Mouse (Mus musculus) embryonic facial prominence, embryonic 10.5 days (tissue): ENCODE measurements around the gene Cdh6. TPM values are rescaled to one million over a fixed set of nuclear protein-coding genes. Genes with fewer than 3 reads are reported as not detected.

ENCODE experiments used
- DNase-seq: peaks from one replicate; pipeline ENCODE4 v3.0.0-alpha.2; 2017; ENCODE audit warnings: low spot score
- H3K27ac ChIP-seq: fragments of 300-500 bp; sonication (generic); replicated peaks from 2 replicates; pipeline ENCODE4 v1.5.1; 2016; ENCODE audit warnings: mild to moderate bottlenecking
- H3K27me3 ChIP-seq: fragments of 300-500 bp; sonication (generic); replicated peaks from 2 replicates; pipeline ENCODE4 v1.6.1; 2016; ENCODE audit warnings: low read depth, mild to moderate bottlenecking; ENCODE audit not compliant: poor library complexity, severe bottlenecking
- H3K36me3 ChIP-seq: fragments of 300-500 bp; sonication (generic); replicated peaks from 2 replicates; pipeline ENCODE4 v1.6.1; 2016; ENCODE audit warnings: mild to moderate bottlenecking, moderate library complexity
- H3K4me1 ChIP-seq: fragments of 300-500 bp; sonication (generic); 2 replicates; pipeline ENCODE4 v1.6.1; 2016
- H3K4me3 ChIP-seq: fragments of 300-500 bp; sonication (generic); 2 replicates; pipeline ENCODE4 v1.5.1; 2016; ENCODE audit warnings: mild to moderate bottlenecking, moderate library complexity
- H3K9me3 ChIP-seq: fragments of 300-500 bp; sonication (generic); 2 replicates; pipeline ENCODE4 v1.6.1; 2016; ENCODE audit warnings: mild to moderate bottlenecking
- WGBS: fragments of 180-500 bp; shearing (Covaris S2); methylation state at CpG from one replicate; pipeline ENCODE4 v1.1.7; 2016; 5-methylcytosine and 5-hydroxymethylcytosine counted together
- polyA plus RNA-seq: library from polyadenylated mRNA; unstranded; fragments of >200 nt; fragmentation: Nextera tagmentation; extraction: Ambion mirVana; gene quantifications from 2 replicates; pipeline ENCODE4 v1.2.1, GENCODE M21; 2016

Gene Cdh6
- polyA plus RNA-seq, 1 experiment from 2014 or later: 15.2 TPM

GRCm38 (mm10) chr15:13016756-13017357, 156.6 kb downstream of the Cdh6 start:
- H3K36me3 ChIP-seq: no peaks in the 10 kb centered on the region
- no peak for DNase-seq
- H3K27ac ChIP-seq: no peak overlapping the region
- H3K4me1 ChIP-seq: no peaks in the 10 kb centered on the region
- H3K9me3 ChIP-seq: no peaks in the 10 kb centered on the region; the same call in 1 of the 2 replicates
- no peaks in the 10 kb centered on the region for H3K27me3 ChIP-seq
- H3K4me3 ChIP-seq: no peak overlapping the region
- 72% methylated on average over 2 of the region's 2 CpGs for WGBS

GRCm38 (mm10) chr15:13008803-13009202, 164.7 kb downstream of the Cdh6 start:
- no peak overlapping the region for H3K4me3 ChIP-seq
- H3K4me1 ChIP-seq: no peaks in the 10 kb centered on the region
- no peak for DNase-seq
- H3K36me3 ChIP-seq: no peaks in the 10 kb centered on the region
- no peaks in the 10 kb centered on the region for H3K27me3 ChIP-seq
- H3K9me3 ChIP-seq: no peaks in the 10 kb centered on the region; the same call in 1 of the 2 replicates
- no peak overlapping the region for H3K27ac ChIP-seq
- 66% methylated on average over 4 of the region's 4 CpGs for WGBS

- DNase-seq: no peak
- 80% methylated on average over 13 of the region's 13 CpGs for WGBS
- H3K27ac ChIP-seq: no peak overlapping the region
Measured at GRCm38 (mm10) chr15:13005934-13006333, 167.5 kb downstream of the Cdh6 start.

GRCm38 (mm10) chr15:13001549-13001948, 171.9 kb downstream of the Cdh6 start:
- Histone ChIP-seq H3K36me3 (no peaks in the 10 kb centered on the region), H3K9me3 (no peaks in the 10 kb centered on the region), H3K4me3 (no peak overlapping the region), H3K4me1 (no peaks in the 10 kb centered on the region), H3K27ac (no peak overlapping the region), H3K27me3 (no peaks in the 10 kb centered on the region)
- DNase-seq: no peak
- WGBS: 78% methylated on average over 7 of the region's 7 CpGs

More at GRCm38 (mm10) chr15:13005934-13006333, 167.5 kb downstream of the Cdh6 start:
- H3K9me3 ChIP-seq: no peaks in the 10 kb centered on the region
- H3K27me3 ChIP-seq: no peaks in the 10 kb centered on the region
- H3K4me3 ChIP-seq: no peak overlapping the region
- no peaks in the 10 kb centered on the region for H3K4me1 ChIP-seq
- H3K36me3 ChIP-seq: no peaks in the 10 kb centered on the region

GRCm38 (mm10) chr15:12994563-12995359, 178.7 kb downstream of the Cdh6 start:
- Histone ChIP-seq H3K36me3 (no peaks in the 10 kb centered on the region), H3K27ac (no peak overlapping the region), H3K4me3 (no peak overlapping the region), H3K27me3 (no peaks in the 10 kb centered on the region), H3K9me3 (peaks cover 13% of the 10 kb centered on the region), H3K4me1 (no peaks in the 10 kb centered on the region)
- no peak for DNase-seq
- WGBS: 74% methylated on average over 9 of the region's 9 CpGs
